Mouse (Mus musculus): ENCODE measurements around the gene Mecp2. TPM values are rescaled to one million over a fixed set of nuclear protein-coding genes. Genes with fewer than 3 reads are reported as not detected.
A peak's percentile ranks its signal among the peaks of the same experiment; 100 is the strongest.

Mecp2 gene
- total RNA-seq, 2 experiments from 2014 or later = 30.5 to 36.2 TPM

GRCm38 (mm10) chrX:74023188-74024049 lies 111.7 kb downstream of the Mecp2 start, which contains the start of gene Irak1:
Gene Irak1, minus strand, starts transcription at chrX:74023918.
- intact Hi-C loops (cut with DNase I) = loop anchor here (1.0 to 2.0 kb wide), 4 partner anchors 55 to 389 kb away; no protein-coding TSS in a partner anchor
- DNase-seq = peak; percentile 84 to 85

GRCm38 (mm10) chrX:74022795-74023187 lies 112.4 kb downstream of the Mecp2 start:
- DNase-seq = no peak
- intact Hi-C loops (cut with DNase I) = loop anchor here (1.0 to 2.0 kb wide), 4 partner anchors 54 to 390 kb away; no protein-coding TSS in a partner anchor

- intact Hi-C loops (cut with DNase I) = no loop called here
Observed at GRCm38 (mm10) chrX:74014597-74014996, 120.6 kb downstream of the Mecp2 start.

GRCm38 (mm10) chrX:74008063-74008462 lies 127.1 kb downstream of the Mecp2 start:
- intact Hi-C loops (cut with DNase I) = no loop called here
- DNase-seq = no peak

More at GRCm38 (mm10) chrX:74014597-74014996, 120.6 kb downstream of the Mecp2 start:
- DNase-seq = no peak

GRCm38 (mm10) chrX:74006401-74006800 lies 128.8 kb downstream of the Mecp2 start:
- intact Hi-C loops (cut with DNase I) = no loop called here
- DNase-seq = no peak

- DNase-seq = no peak
- intact Hi-C loops (cut with DNase I) = no loop called here
Observed at GRCm38 (mm10) chrX:74003644-74004043, 131.5 kb downstream of the Mecp2 start.

- DNase-seq = no peak
- intact Hi-C loops (cut with DNase I) = no loop called here
Observed at GRCm38 (mm10) chrX:74001024-74001423, 134.1 kb downstream of the Mecp2 start.

- peak in 1 of 2 experiments; percentile 10 for DNase-seq
- intact Hi-C loops (cut with DNase I) = no loop called here
Observed at GRCm38 (mm10) chrX:73998911-73999869, 136.0 kb downstream of the Mecp2 start.

- intact Hi-C loops (cut with DNase I) = no loop called here
- no peak for DNase-seq
Observed at GRCm38 (mm10) chrX:73977783-73978182, 157.4 kb downstream of the Mecp2 start.

Small RNA genes lying within 50 kb of the gene (microRNA-seq; reads per million reads assigned to microRNA genes)
- gene Mir5132 (ENCODE audit: borderline number of aligned reads in 2 of 2) (4.7 to 10.1 reads per million in 2 experiments), gene Mir718 (ENCODE audit: borderline number of aligned reads in 2 of 2) (0 reads per million in 2 experiments)

Other genes starting within 250 kb of the Mecp2 start
- not detected for gene Avpr2, start 243.3 kb downstream of the Mecp2 start, total RNA-seq (2021)
- gene L1cam, start 239.3 kb downstream of the Mecp2 start, total RNA-seq (2021) = 1 to 10 TPM; 2.8 to 4.5 TPM
- 1 to 10 TPM; 1.2 to 1.5 TPM for gene Arhgap4, start 213.5 kb downstream of the Mecp2 start, total RNA-seq (2021)
- gene Naa10, start 213.4 kb downstream of the Mecp2 start, total RNA-seq (2021) = 10 to 100 TPM; 58.2 to 61.4 TPM
- gene Renbp, start 204.5 kb downstream of the Mecp2 start, total RNA-seq (2021) = 1 to 10 TPM; 5.4 to 6.7 TPM
- gene Hcfc1, start 169.0 kb downstream of the Mecp2 start, total RNA-seq (2021) = 10 to 100 TPM; 34.3 to 37.2 TPM
- 10 to 100 TPM; 54.1 to 60.7 TPM for gene Irak1, start 111.4 kb downstream of the Mecp2 start, total RNA-seq (2021)
- not detected for gene Opn1mw, start 7.9 kb downstream of the Mecp2 start, total RNA-seq (2021)
- gene Tex28, start 32.5 kb upstream of the Mecp2 start, total RNA-seq (2021) = not detected
- gene Tktl1, start 41.9 kb upstream of the Mecp2 start, total RNA-seq (2021) = not detected
- gene Flna, start 114.5 kb upstream of the Mecp2 start, total RNA-seq (2021) = 10 to 100 TPM; 88.3 to 97.0 TPM
- 10 to 100 TPM; 28.2 to 34.0 TPM for gene Emd, start 119.3 kb upstream of the Mecp2 start, total RNA-seq (2021)
- 100 to 1,000 TPM; 178 to 213 TPM for gene Rpl10, start 135.4 kb upstream of the Mecp2 start, total RNA-seq (2021)
- 10 to 100 TPM; 48.4 to 51.9 TPM for gene Taz, start 146.5 kb upstream of the Mecp2 start, total RNA-seq (2021)
- 10 to 100 TPM; 16.1 to 20.6 TPM for gene Dnase1l1, start 147.0 kb upstream of the Mecp2 start, total RNA-seq (2021)
- 100 to 1,000 TPM; 130 to 135 TPM for gene Atp6ap1, start 161.7 kb upstream of the Mecp2 start, total RNA-seq (2021)
- gene Gdi1, start 169.6 kb upstream of the Mecp2 start, total RNA-seq (2021) = 10 to 100 TPM; 76.7 to 82.5 TPM
- gene Fam50a, start 177.7 kb upstream of the Mecp2 start, total RNA-seq (2021) = 10 to 100 TPM; 24.5 to 29.5 TPM
- gene Plxna3, start 193.7 kb upstream of the Mecp2 start, total RNA-seq (2021) = 1 to 10 TPM in 1 of 2 experiments, under 1 TPM in 1; 0.87 to 1.6 TPM
- 10 to 100 TPM; 28.3 to 28.8 TPM for gene Lage3, start 218.3 kb upstream of the Mecp2 start, total RNA-seq (2021)
- gene Ubl4a, start 237.9 kb upstream of the Mecp2 start, total RNA-seq (2021) = 10 to 100 TPM; 67.7 to 70.3 TPM
- gene Slc10a3, start 238.0 kb upstream of the Mecp2 start, total RNA-seq (2021) = 1 to 10 TPM; 4.9 to 5.7 TPM